Mouse (Mus musculus) brain, adult 2 months (tissue): ENCODE results near the gene Tpp1.

Experiments
- DNase-seq: peaks from one replicate; pipeline ENCODE4 v3.0.0; 2011; ENCODE audit warnings: low read depth, low spot score

The Tpp1 gene

DNA sequence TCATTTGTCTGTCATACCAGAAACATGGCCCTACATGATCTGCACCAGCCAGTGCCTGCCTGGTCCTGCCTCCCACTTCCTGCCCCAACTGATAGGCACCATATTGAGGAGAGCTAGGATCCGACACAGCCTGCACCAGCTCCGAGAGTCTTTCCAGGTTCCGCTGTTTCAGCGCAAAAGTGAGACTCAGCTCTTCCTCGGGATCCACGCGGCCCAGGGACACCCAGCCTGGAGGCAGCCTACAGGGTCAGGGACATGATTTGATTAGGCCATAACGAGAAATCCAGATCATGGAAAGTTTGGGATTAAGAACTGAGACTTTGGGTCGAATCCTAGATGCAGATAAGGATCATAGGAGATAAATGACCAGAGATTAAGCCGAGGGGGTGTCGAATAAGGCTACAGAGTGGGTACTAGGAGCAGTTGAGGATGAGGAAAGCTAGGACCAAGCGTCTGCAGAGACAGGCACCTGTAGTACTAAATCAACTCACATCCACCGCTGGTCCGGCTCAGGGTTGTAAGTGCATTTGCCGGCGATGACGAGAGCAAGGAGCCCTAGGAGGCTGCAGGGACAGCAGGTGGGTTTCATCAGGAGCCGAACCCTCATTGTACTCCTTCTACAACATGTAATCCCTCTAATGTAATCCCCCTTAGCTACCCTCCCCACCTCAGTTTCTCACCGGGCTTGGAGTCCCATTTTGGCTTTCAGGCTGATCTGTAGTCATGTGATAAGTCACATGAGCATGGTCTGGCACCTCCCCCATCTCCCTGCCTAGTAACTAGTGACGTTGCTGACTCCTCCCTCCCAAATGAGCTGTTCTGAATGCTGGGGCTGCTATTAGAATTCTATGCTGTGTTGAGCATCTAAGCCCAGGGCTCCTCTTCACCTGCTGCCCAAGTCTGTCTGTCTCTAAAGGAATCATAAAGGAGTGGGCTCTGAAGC lies at the start of gene Tpp1:
Tpp1 (minus strand) TSS at position 745 of the 943 bp plus-strand sequence.
- peak; percentile 99 for DNase-seq

DNA sequence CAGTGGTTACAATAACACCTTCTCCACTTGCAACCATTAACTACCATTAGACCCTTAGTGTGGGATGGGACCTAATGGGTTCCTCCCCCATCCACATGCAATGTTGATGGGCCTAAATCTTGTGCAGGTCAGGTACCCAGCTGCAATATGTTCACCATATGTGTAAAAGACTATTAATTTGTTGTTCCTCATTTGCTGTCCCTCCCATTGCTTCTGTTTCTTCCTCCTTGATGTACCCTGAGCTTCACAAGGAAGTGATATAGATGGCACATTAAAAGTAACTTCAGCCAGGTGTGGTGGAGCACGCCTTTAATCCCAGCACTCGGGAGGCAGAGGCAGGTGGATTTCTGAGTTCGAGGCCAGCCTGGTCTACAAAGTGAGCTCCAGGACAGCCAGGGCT lies 44.9 kb upstream of the Tpp1 start:
- DNase-seq: no peak

GRCm38 (mm10) chr7:105795759-105796366 lies 43.8 kb upstream of the Tpp1 start:
- no peak for DNase-seq

DNA sequence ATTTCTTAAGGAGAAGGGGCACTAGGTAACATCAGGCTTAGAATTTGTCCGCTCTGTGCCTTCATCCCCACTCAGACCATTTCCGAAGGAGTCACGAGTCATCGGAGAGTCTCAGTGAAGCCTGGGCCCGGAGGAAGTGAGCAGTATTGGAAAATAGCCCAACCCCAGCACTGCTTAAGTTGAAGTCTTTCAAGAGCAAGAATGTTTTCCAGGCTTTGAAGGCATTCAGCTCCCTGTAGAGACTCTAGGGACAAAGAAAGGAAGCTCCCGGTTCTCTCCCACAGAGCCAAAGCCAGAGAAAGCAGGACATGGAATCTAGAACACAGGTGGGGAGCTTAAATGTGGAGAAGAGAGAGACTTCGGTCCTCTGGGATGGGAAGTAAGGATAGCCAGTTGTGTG lies 41.7 kb upstream of the Tpp1 start:
- no peak for DNase-seq

- peak; percentile 30 for DNase-seq
Measured at GRCm38 (mm10) chr7:105791147-105791546, 39.1 kb upstream of the Tpp1 start.

GRCm38 (mm10) chr7:105787285-105788140 lies 35.5 kb upstream of the Tpp1 start, which contains the start of gene Dchs1:
Dchs1 (minus strand) TSS chr7:105787654.
- DNase-seq: no peak

DNA sequence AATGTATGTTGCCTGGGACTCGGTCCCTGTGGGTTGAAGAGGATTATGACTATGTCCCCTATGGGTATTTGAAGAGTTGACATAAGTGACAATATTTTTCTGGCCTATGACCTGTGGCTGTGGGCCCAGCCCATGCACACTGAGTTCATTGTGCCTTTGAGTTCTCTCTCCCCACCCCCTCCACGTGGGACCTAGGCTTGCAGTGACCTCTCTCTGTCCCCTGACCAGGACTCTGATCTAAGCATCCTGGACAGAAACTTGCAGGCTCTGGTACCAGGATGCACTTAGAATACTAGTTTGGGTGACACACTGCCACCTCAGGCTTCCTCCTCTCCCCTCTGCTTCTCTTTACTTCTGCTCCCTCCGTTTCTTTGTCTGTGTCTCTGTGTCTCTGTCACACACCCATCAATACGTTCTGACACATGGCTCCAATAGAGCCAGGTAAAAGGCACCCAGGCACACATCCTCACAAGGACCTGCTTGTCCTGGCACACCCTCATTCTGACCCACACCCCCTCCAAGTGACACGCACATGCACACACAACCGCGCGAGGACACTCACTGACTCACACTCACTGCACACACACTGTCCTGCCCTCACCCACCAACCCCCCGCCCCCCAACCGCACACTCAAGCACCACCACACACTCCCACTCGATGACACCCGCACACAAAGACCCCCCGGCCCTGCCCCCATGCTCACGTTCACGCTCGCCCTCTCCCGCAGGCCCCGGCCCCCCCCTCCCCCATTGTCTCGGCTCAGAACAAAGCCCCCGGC lies 34.7 kb upstream of the Tpp1 start:
- no peak for DNase-seq

- no peak for DNase-seq
Measured at GRCm38 (mm10) chr7:105784556-105784955, 32.5 kb upstream of the Tpp1 start.

DNA sequence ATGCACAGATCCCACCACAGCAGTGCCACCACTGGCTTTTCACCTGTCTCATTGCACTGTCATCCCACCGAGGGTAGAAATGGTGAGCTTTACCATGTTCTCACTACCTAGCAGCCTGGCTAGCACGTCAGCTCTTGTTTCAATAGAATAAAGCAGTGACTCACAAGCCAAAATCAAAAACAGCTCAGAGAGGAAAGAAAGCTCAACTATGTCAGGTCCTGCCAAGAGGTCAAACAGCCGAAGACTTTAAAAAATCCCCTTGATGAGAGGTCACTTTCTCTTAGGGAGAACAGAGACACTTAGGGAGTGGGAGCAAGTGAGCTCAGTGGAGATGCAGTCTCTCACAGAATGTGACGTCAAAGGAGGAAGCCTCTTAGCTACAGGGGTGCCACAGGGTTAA lies 31.8 kb upstream of the Tpp1 start:
- no peak for DNase-seq

GRCm38 (mm10) chr7:105778553-105779265 lies 26.7 kb upstream of the Tpp1 start:
- DNase-seq: no peak

- DNase-seq: no peak
Measured at GRCm38 (mm10) chr7:105777797-105778552, 25.9 kb upstream of the Tpp1 start.

- DNase-seq: no peak
Measured at GRCm38 (mm10) chr7:105777316-105777715, 25.3 kb upstream of the Tpp1 start.

GRCm38 (mm10) chr7:105776026-105776425 lies 24.0 kb upstream of the Tpp1 start:
- no peak for DNase-seq

DNA sequence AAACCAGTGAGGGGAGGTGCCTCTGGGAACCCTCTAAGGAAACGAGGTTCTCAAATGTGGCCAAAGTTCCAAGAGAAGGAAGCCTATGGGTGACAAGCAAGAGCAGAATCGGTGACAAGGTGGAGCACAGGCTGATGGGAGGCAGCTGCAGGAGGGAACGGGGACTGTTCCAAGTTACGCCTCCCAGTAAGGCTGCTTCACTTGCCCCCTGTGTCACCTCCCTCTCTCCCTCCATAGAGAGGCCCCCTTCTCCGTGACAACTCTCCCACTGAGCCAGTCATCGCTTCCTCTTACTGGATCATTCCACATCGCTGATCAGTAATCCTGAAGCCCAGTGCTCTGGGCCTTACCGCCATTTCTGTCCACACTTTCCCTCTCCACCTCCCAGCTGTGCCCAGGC lies 22.6 kb upstream of the Tpp1 start:
- DNase-seq: no peak

GRCm38 (mm10) chr7:105773041-105773440 lies 21.0 kb upstream of the Tpp1 start:
- no peak for DNase-seq

DNA sequence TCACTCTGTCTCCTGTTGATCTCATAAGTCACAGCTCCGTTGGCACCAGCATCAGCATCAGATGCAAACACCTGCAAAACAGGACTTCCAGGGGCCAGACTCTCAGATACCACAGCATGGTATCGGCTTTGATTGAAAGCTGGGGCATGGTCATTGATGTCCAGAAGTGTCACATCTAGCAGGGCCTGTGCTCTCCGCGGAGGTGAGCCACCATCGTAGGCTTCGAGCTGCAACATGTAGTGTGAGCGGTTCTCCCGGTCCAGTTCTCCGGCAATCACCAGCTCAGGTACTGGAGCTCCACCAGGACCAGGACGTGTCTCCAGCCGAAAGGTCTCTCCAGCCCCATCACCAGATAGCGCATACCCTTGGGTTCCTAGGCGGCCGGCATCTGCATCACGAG lies 20.3 kb upstream of the Tpp1 start:
- no peak for DNase-seq

DNA sequence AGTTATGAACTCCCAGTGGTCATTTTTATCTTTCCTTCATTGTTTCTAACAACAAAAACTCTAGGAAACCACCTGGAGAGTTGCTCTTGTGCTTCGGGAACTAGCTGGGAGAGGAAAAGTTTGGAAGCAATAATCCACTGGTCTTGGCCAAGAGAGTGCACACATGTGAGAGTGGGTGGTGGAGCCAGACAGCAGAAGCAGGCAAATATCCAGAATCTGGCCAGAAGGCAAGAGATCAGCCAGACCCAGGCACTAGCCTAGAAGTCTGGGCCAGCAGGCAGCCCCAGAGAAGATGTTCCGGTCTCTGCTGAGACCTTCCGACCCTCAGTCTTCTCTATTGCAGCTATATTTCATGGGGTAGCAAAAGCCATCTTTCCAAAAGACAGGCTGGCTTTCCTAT lies 17.9 kb upstream of the Tpp1 start:
- DNase-seq: no peak

DNA sequence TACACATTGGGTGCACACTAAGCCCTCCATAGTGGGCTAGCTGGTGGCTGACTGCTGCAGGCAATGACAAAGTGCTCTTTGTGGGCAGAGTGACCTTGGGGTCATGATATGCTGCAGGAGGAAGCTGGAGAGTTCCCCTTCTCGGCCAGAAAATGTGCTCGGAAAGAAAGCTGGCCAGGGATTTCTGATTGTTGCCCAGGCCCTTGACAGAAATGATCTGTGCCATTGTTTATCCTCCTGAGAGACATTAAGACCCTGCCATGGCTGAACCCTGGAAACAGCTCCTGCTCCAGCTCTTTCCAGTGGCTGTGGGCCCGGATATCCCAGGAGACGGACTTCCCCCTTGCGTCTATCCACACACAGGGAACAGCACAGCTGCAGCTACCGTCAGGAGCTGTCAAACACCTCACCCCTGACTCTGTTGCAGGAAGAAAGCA lies 15.7 kb upstream of the Tpp1 start:
- no peak for DNase-seq

- no peak for DNase-seq
Measured at GRCm38 (mm10) chr7:105764331-105764730, 12.3 kb upstream of the Tpp1 start.
